8 mouse cellular contexts compared by ENCODE assay signal in the genomic region with DNA sequence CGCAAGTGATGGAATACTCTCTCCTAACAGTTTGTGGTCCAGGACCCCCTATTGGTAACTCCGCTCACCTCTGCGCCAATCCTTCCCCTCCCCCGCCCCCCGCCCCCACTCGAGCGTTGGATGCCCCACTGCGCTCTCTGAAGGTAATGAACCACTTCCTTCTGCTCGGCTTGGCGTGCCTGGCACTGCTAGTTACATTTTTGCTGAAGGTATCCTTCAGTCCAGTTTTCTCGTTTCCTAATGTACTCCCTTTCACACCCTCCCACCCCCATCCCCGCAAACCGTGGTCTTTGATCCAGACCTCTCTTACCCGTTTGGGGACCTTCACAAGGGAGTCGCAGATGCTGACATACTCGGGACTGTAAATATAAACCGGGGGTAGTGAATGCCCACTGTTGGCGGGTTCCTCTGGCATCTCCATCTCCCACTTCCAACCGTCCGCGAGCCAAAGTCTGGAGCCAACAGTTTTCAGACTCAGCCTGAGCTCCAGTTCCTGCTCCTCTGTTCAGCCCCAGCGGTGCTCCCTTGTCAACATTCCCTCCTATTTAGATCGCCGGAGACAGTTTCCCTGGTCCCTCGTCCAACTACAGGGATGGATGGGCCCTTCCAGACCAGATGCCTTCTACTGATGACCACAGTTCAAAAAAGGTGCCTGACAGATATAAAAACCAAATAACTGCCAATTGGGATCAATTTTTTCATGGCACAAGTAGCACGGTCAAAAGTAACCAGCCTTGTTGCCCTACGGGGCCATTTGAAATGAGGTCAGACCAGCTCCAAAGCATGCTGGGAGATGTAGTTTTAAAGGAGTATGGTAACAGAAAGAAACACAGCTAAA. TPM values are rescaled to one million over a fixed set of nuclear protein-coding genes. Genes with fewer than 3 reads are reported as not detected.
DNase-seq lines count a peak whose midpoint lies in the region; ATAC-seq and TF ChIP-seq lines count a peak whose summit lies in the region.

TSS of gene Hdac8 (minus strand) at position 716 of the 838 bp plus-strand sequence.

- H3K9me3 ChIP-seq in MEL (replicated peaks; ENCODE audit: insufficient read depth, low read length): no peaks in the 10 kb centered on the region
- H3K9me3 ChIP-seq in forebrain, embryonic 16.5 days (ENCODE audit: control insufficient read depth, low read length): no peaks in the 10 kb centered on the region
- no peaks in the 10 kb centered on the region for H3K9me3 ChIP-seq in neural tube, embryonic 15.5 days (replicated peaks)

- no peaks in the 10 kb centered on the region for H3K27me3 ChIP-seq in MEL (ENCODE audit: control insufficient read depth in 1 of 2, insufficient read depth in 2 of 2, low read length in 2 of 2)
- H3K27me3 ChIP-seq in forebrain, embryonic 16.5 days (replicated peaks; ENCODE audit: control insufficient read depth, insufficient read depth, low read length): no peaks in the 10 kb centered on the region; the same call in 1 of the 2 replicates
- 0 out of 2 replicates have a peak, but pooled peaks cover 3% of the 10 kb centered on the region for H3K27me3 ChIP-seq in neural tube, embryonic 15.5 days (replicated peaks)

- H3K36me3 ChIP-seq in MEL (ENCODE audit: control insufficient read depth in 1 of 2, insufficient read depth in 2 of 2, low read length in 2 of 2): peaks cover 0 to 7% of the 10 kb centered on the region in 2 experiments; a peak in 1 of 4 replicates
- H3K36me3 ChIP-seq in forebrain, embryonic 16.5 days (ENCODE audit: control insufficient read depth, insufficient read depth): no peaks in the 10 kb centered on the region
- no peaks in the 10 kb centered on the region for H3K36me3 ChIP-seq in neural tube, embryonic 15.5 days

- H3K9ac ChIP-seq in MEL (ENCODE audit: control insufficient read depth, low read depth, low read length, poor library complexity, severe bottlenecking): peak within 1 kb of the TSS; percentile 93
- peak within 1 kb of the TSS; percentile 59 for H3K9ac ChIP-seq in forebrain, embryonic 16.5 days (replicated peaks; ENCODE audit: low read depth, low read length)
- H3K9ac ChIP-seq in neural tube, embryonic 15.5 days (replicated peaks): peak within 1 kb of the TSS; percentile 38

- peak within 1 kb of the TSS; percentile 62 for H3K4me2 ChIP-seq in forebrain, embryonic 16.5 days (ENCODE audit: low read length)
- peak within 1 kb of the TSS; percentile 58 for H3K4me2 ChIP-seq in neural tube, embryonic 15.5 days

- H3K79me2 ChIP-seq in MEL (ENCODE audit: control insufficient read depth, insufficient read depth, low read length, poor library complexity): peaks cover 5% of the 10 kb centered on the region

- peaks cover 2 to 8% of the 10 kb centered on the region in 2 experiments; a peak in 2 of 4 replicates for H3K4me1 ChIP-seq in MEL (ENCODE audit: control insufficient read depth in 1 of 2, insufficient read depth in 2 of 2, low read length in 2 of 2)
- H3K4me1 ChIP-seq in forebrain, embryonic 16.5 days (replicated peaks; ENCODE audit: control insufficient read depth, insufficient read depth, low read length): peaks cover 3% of the 10 kb centered on the region; the same call in 1 of the 2 replicates
- peaks cover 4% of the 10 kb centered on the region; the same call in 1 of the 2 replicates for H3K4me1 ChIP-seq in lung, adult 2 months (ENCODE audit: control insufficient read depth, insufficient read depth, low read length)
- no peaks in the 10 kb centered on the region for H3K4me1 ChIP-seq in neural tube, embryonic 15.5 days

- TF ChIP-seq RAD21 in MEL (IDR thresholded peaks at IDR 0.05; ENCODE audit: low read depth, low read length): no peak

- TF ChIP-seq EP300 in MEL (IDR thresholded peaks at IDR 0.05; ENCODE audit: low read depth in 1 of 2, low read length in 2 of 2): no peak

- DNase-seq in MEL (ENCODE audit: low read depth, low spot score): peak; percentile 83
- peak; percentile 57 for DNase-seq in cerebellum, adult 11-12 months
- peak; percentile 46 for DNase-seq in heart, postnatal 4 days
- peak; percentile 43 to 48 for DNase-seq in layer of hippocampus, adult 2 months (ENCODE audit: low spot score in 2 of 2)
- peak; percentile 43 for DNase-seq in lung, adult 2 months
- DNase-seq in testis, postnatal 14 days (ENCODE audit: low spot score): peak; percentile 13

- peak; percentile 91 for ATAC-seq in forebrain, embryonic 16.5 days
- peak; percentile 91 for ATAC-seq in neural tube, embryonic 15.5 days (ENCODE audit: low FRiP score)

- H3K27ac ChIP-seq in MEL (ENCODE audit: control insufficient read depth, low read depth, low read length): peak within 1 kb of the TSS; percentile 41
- H3K27ac ChIP-seq in forebrain, embryonic 16.5 days (ENCODE audit: low read length): 0 out of 2 replicates have a peak within 1 kb of the TSS, but pooled peaks have one; percentile 44
- peak within 1 kb of the TSS; percentile 86 for H3K27ac ChIP-seq in layer of hippocampus, adult 2 months
- H3K27ac ChIP-seq in neural tube, embryonic 15.5 days (replicated peaks): peak within 1 kb of the TSS; percentile 60

- no peak; a peak in 1 of 4 replicates for TF ChIP-seq POLR2A in MEL (IDR thresholded peaks at IDR 0.05; ENCODE audit: control insufficient read depth in 1 of 2, insufficient read depth in 1 of 2, low read depth in 1 of 2, low read length in 2 of 2, poor library complexity in 1 of 2)
- peak; percentile 42; the same call in 1 of the 2 replicates for TF ChIP-seq POLR2A in lung, adult 2 months (IDR thresholded peaks at IDR 0.05; ENCODE audit: borderline replicate concordance, extremely low read depth, low read depth, low read length)

- H3K4me3 ChIP-seq in MEL (ENCODE audit: control insufficient read depth in 1 of 2, insufficient read depth in 1 of 2, low read depth in 2 of 2, low read length in 2 of 2): peak within 1 kb of the TSS; percentile 80 to 99
- peak within 1 kb of the TSS; percentile 54 for H3K4me3 ChIP-seq in forebrain, embryonic 16.5 days (replicated peaks; ENCODE audit: low read length)
- peak within 1 kb of the TSS; percentile 56 for H3K4me3 ChIP-seq in layer of hippocampus, adult 2 months
- H3K4me3 ChIP-seq in lung, adult 2 months (replicated peaks; ENCODE audit: extremely low read depth, low read depth, low read length): peak within 1 kb of the TSS; percentile 81
- H3K4me3 ChIP-seq in neural tube, embryonic 15.5 days (replicated peaks): peak within 1 kb of the TSS; percentile 52

- TF ChIP-seq CTCF in MEL (IDR thresholded peaks at IDR 0.05 in 2 of 3, conservative IDR thresholded peaks at IDR 0.05 in 1 of 3; ENCODE audit: control insufficient read depth in 1 of 3, insufficient read depth in 1 of 3, low read depth in 2 of 3, low read length in 3 of 3, poor library complexity in 1 of 3, severe bottlenecking in 1 of 3): no peak
- no peak for TF ChIP-seq CTCF in layer of hippocampus, adult 2 months (conservative IDR thresholded peaks at IDR 0.05)
- TF ChIP-seq CTCF in lung, adult 2 months (IDR thresholded peaks at IDR 0.05; ENCODE audit: insufficient read depth, low read length): no peak

- WGBS in forebrain, embryonic 16.5 days: 17% methylated on average over 26 of the region's 27 CpGs
- WGBS in lung, adult 2 months: 25% methylated on average over 27 of the region's 27 CpGs
- WGBS in neural tube, embryonic 15.5 days: 18% methylated on average over 27 of the region's 27 CpGs

TF ChIP-seq in MEL, 35 proteins besides CTCF, POLR2A, EP300 and RAD21:
- TF ChIP-seq ZKSCAN1 (IDR thresholded peaks at IDR 0.05; ENCODE audit: low read depth, low read length): no peak
- TF ChIP-seq BHLHE40 (IDR thresholded peaks at IDR 0.05; ENCODE audit: borderline replicate concordance, low read depth, low read length): no peak
- TF ChIP-seq MYC (IDR thresholded peaks at IDR 0.05; ENCODE audit: low read depth, low read length): no peak
- no peak for TF ChIP-seq GABPA (IDR thresholded peaks at IDR 0.05; ENCODE audit: low read depth, low read length)
- TF ChIP-seq HCFC1 (IDR thresholded peaks at IDR 0.05; ENCODE audit: low read depth, low read length): peak; percentile 99
- TF ChIP-seq CHD2 (IDR thresholded peaks at IDR 0.05; ENCODE audit: low read length): no peak
- no peak for TF ChIP-seq MAFK (IDR thresholded peaks at IDR 0.05; ENCODE audit: borderline replicate concordance, low read depth, low read length)
- no peak for TF ChIP-seq MAX (IDR thresholded peaks at IDR 0.05; ENCODE audit: low read length)
- no peak for TF ChIP-seq TCF12 (IDR thresholded peaks at IDR 0.05; ENCODE audit: low read depth, low read length)
- TF ChIP-seq ETS1 (IDR thresholded peaks at IDR 0.05; ENCODE audit: low read depth, low read length): 0 out of 2 replicates have a peak, but pooled peaks have one; percentile 6
- TF ChIP-seq SIN3A (IDR thresholded peaks at IDR 0.05; ENCODE audit: low read length): peak; percentile 88
- TF ChIP-seq ELF1 (IDR thresholded peaks at IDR 0.05; ENCODE audit: low read depth, low read length): 0 out of 2 replicates have a peak, but pooled peaks have one; percentile 18
- no peak for TF ChIP-seq CHD1 (IDR thresholded peaks at IDR 0.05; ENCODE audit: low read depth, low read length)
- no peak for TF ChIP-seq NRF1 (IDR thresholded peaks at IDR 0.05; ENCODE audit: insufficient read depth, low read depth, low read length, poor library complexity, severe bottlenecking)
- no peak for TF ChIP-seq MEF2A (IDR thresholded peaks at IDR 0.05; ENCODE audit: extremely low read depth, insufficient replicate concordance, low read depth, low read length, poor library complexity, severe bottlenecking)
- TF ChIP-seq KAT2A (conservative IDR thresholded peaks at IDR 0.05; ENCODE audit: low read depth, low read length): peak; percentile 77
- TF ChIP-seq ZNF384 (IDR thresholded peaks at IDR 0.05; ENCODE audit: low read depth, low read length): 0 out of 2 replicates have a peak, but pooled peaks have one; percentile 21
- no peak for TF ChIP-seq MYB (IDR thresholded peaks at IDR 0.05; ENCODE audit: low read depth, low read length)
- peak; percentile 39 for TF ChIP-seq NELFE (IDR thresholded peaks at IDR 0.05; ENCODE audit: low read depth, low read length)
- TF ChIP-seq MXI1 (IDR thresholded peaks at IDR 0.05; ENCODE audit: low read depth, low read length): no peak
- no peak for TF ChIP-seq UBTF (IDR thresholded peaks at IDR 0.05; ENCODE audit: borderline replicate concordance, insufficient read depth, low read depth, low read length)
- no peak for TF ChIP-seq POLR2AphosphoS5 (IDR thresholded peaks at IDR 0.05; ENCODE audit: borderline replicate concordance, low read depth, low read length)
TF ChIP-seq in MEL: peak in this region for 7.

RNA-seq across cellular contexts. Expression of gene Hdac8, which starts in this region (rescaled TPM):
- total RNA-seq in MEL (2012; rRNA removed): 8.8 and 10.0 TPM in 2 replicates
- 10 to 100 TPM in 1 of 2 experiments, not detected in 1; 11.8 TPM for polyA plus RNA-seq in MEL (2012; ENCODE audit: insufficient read depth in 1 of 2, insufficient read length in 2 of 2, low read depth in 1 of 2, low replicate concordance in 2 of 2, missing spikeins in 1 of 2)
- polyA plus RNA-seq in forebrain, embryonic 16.5 days (2015; fragmentation: Nextera tagmentation; extraction: Ambion mirVana): 9.9 and 12.1 TPM in 2 replicates
- total RNA-seq in heart, postnatal 4 days (2021): 1 to 10 TPM; 4.9 to 5.7 TPM
- total RNA-seq in layer of hippocampus, adult 2 months (2021): 10 to 100 TPM; 20.9 to 21.0 TPM
- polyA plus RNA-seq in lung, adult 2 months (2012; rRNA removed): 3.2 and 4.4 TPM in 2 replicates
- 8.7 and 9.7 TPM in 2 replicates for polyA plus RNA-seq in neural tube, embryonic 15.5 days (2015; fragmentation: Nextera tagmentation; extraction: Ambion mirVana)

Comparison
In these comparisons a context has a peak if more than half of its experiments do, and no peak if none do; other contexts are left out.
1. Peak in every context shown above with its lines: DNase-seq, ATAC-seq, H3K4me3 ChIP-seq and H3K27ac ChIP-seq.
2. DNase-seq: peak in every context shown above with its lines; median percentile 83 in MEL; 57 in cerebellum, adult 11-12 months; 46 in heart, postnatal 4 days; 46 in layer of hippocampus, adult 2 months; 43 in lung, adult 2 months; 13 in testis, postnatal 14 days.
3. H3K9ac ChIP-seq: peak in every context shown above with its lines; median percentile 93 in MEL; 59 in forebrain, embryonic 16.5 days; 38 in neural tube, embryonic 15.5 days.